ENCODE assay signal across 17 mouse cellular contexts in genomic region chr1:155427126-155427865, GRCm38 (mm10). TPM values are rescaled to one million over a fixed set of nuclear protein-coding genes. Genes with fewer than 3 reads are reported as not detected.
DNase-seq lines count a peak whose midpoint lies in the region; ATAC-seq and TF ChIP-seq lines count a peak whose summit lies in the region.
"Had no signal": no experiment of that assay in that cellular context is flagged by ENCODE, and none has a peak within 500 bp of the region (broad histone marks: within the 10 kb centered on the region; RNA-seq: fewer than 3 reads in every experiment).

No protein-coding gene starts in this region.

- peak; percentile 32 for DNase-seq in neural tube, embryonic 11.5 days (ENCODE audit: low spot score)
- no peak for DNase-seq in neural tube, embryonic 10.5 days (ENCODE audit: extremely low spot score, low spot score)
- peak; percentile 57 for DNase-seq in hindbrain, embryonic 11.5 days (ENCODE audit: low spot score)
- DNase-seq in midbrain, embryonic 14.5 days, result peak; percentile 66
- DNase-seq in adrenal gland, postnatal 10 days, result no peak
- DNase-seq in thymus, postnatal 36 days, result no peak
- no peak for DNase-seq in heart, adult 8-10 months (ENCODE audit: low spot score)
- no peak for DNase-seq in stomach, postnatal 0 days (ENCODE audit: low spot score)
- DNase-seq: B cell, adult 2 months; cerebellum, adult 11-12 months; lung, postnatal 36 days; thymus, adult 2 months had no signal

- 56% methylated on average over 6 of the region's 6 CpGs for WGBS in neural tube, embryonic 11.5 days
- 44% methylated on average over 6 of the region's 6 CpGs for WGBS in hindbrain, embryonic 11.5 days
- WGBS in midbrain, embryonic 14.5 days, result 23% methylated on average over 6 of the region's 6 CpGs
- 69% methylated on average over 6 of the region's 6 CpGs for WGBS in stomach, postnatal 0 days

- H3K4me3 ChIP-seq in neural tube, embryonic 11.5 days (ENCODE audit: low read depth, low read length), result no peak overlapping the region
- H3K4me3 ChIP-seq in hindbrain, embryonic 11.5 days (ENCODE audit: low read depth, low read length), result no peak overlapping the region
- H3K4me3 ChIP-seq in midbrain, embryonic 14.5 days (replicated peaks; ENCODE audit: low read depth, low read length), result no peak overlapping the region
- no peak overlapping the region for H3K4me3 ChIP-seq in stomach, postnatal 0 days (ENCODE audit: low read depth, low read length)
- H3K4me3 ChIP-seq: embryonic facial prominence, embryonic 15.5 days; heart, embryonic 13.5 days; kidney, embryonic 15.5 days; limb, embryonic 10.5 days; myocyte had no signal

- no peaks in the 10 kb centered on the region for H3K9me3 ChIP-seq in neural tube, embryonic 11.5 days (ENCODE audit: control insufficient read depth, low read length)
- no peaks in the 10 kb centered on the region for H3K9me3 ChIP-seq in hindbrain, embryonic 11.5 days (ENCODE audit: control insufficient read depth, low read length)
- H3K9me3 ChIP-seq in midbrain, embryonic 14.5 days (ENCODE audit: control insufficient read depth, low read length), result no peaks in the 10 kb centered on the region
- no peaks in the 10 kb centered on the region for H3K9me3 ChIP-seq in stomach, postnatal 0 days (ENCODE audit: control insufficient read depth, low read length)
- H3K9me3 ChIP-seq: embryonic facial prominence, embryonic 15.5 days; heart, embryonic 13.5 days; kidney, embryonic 15.5 days; limb, embryonic 10.5 days had no signal

- no peak overlapping the region for H3K4me2 ChIP-seq in neural tube, embryonic 11.5 days (ENCODE audit: low read depth)
- no peak overlapping the region for H3K4me2 ChIP-seq in hindbrain, embryonic 11.5 days (replicated peaks; ENCODE audit: low read depth, low read length)
- no peak overlapping the region for H3K4me2 ChIP-seq in midbrain, embryonic 14.5 days (ENCODE audit: low read length)
- H3K4me2 ChIP-seq in stomach, postnatal 0 days (replicated peaks; ENCODE audit: low read depth), result no peak overlapping the region
- H3K4me2 ChIP-seq: embryonic facial prominence, embryonic 15.5 days; heart, embryonic 13.5 days; kidney, embryonic 15.5 days had no signal

- ATAC-seq in neural tube, embryonic 11.5 days (ENCODE audit: insufficient read depth, low FRiP score, low TSS enrichment), result peak; percentile 76; the same call in 1 of the 2 replicates
- ATAC-seq in hindbrain, embryonic 11.5 days (ENCODE audit: low FRiP score), result peak; percentile 87
- ATAC-seq in midbrain, embryonic 14.5 days (ENCODE audit: low FRiP score, low TSS enrichment), result peak; percentile 57; the same call in 1 of the 2 replicates
- no peak for ATAC-seq in stomach, postnatal 0 days (ENCODE audit: low FRiP score, low TSS enrichment)

- no peaks in the 10 kb centered on the region for H3K27me3 ChIP-seq in neural tube, embryonic 11.5 days (ENCODE audit: control insufficient read depth, insufficient read depth, low read length)
- no peaks in the 10 kb centered on the region for H3K27me3 ChIP-seq in hindbrain, embryonic 11.5 days (ENCODE audit: control insufficient read depth, insufficient read depth, low read length)
- H3K27me3 ChIP-seq in midbrain, embryonic 14.5 days (ENCODE audit: control insufficient read depth, insufficient read depth, low read length), result no peaks in the 10 kb centered on the region
- H3K27me3 ChIP-seq in stomach, postnatal 0 days (ENCODE audit: control insufficient read depth, insufficient read depth, low read length), result no peaks in the 10 kb centered on the region
- H3K27me3 ChIP-seq: embryonic facial prominence, embryonic 15.5 days; heart, embryonic 13.5 days; kidney, embryonic 15.5 days had no signal

- H3K36me3 ChIP-seq in neural tube, embryonic 11.5 days (ENCODE audit: control insufficient read depth, insufficient read depth, low read length), result no peaks in the 10 kb centered on the region
- H3K36me3 ChIP-seq in hindbrain, embryonic 11.5 days (ENCODE audit: control insufficient read depth, insufficient read depth, low read length), result no peaks in the 10 kb centered on the region
- H3K36me3 ChIP-seq in midbrain, embryonic 14.5 days (ENCODE audit: control insufficient read depth, insufficient read depth, low read length), result no peaks in the 10 kb centered on the region
- no peaks in the 10 kb centered on the region for H3K36me3 ChIP-seq in stomach, postnatal 0 days (ENCODE audit: control insufficient read depth, insufficient read depth, low read length)
- H3K36me3 ChIP-seq: embryonic facial prominence, embryonic 15.5 days; heart, embryonic 13.5 days; kidney, embryonic 15.5 days; limb, embryonic 10.5 days had no signal

- no peak for TF ChIP-seq EP300 in stomach, postnatal 0 days (optimal IDR thresholded peaks at IDR 0.05)

- no peak overlapping the region for H3K27ac ChIP-seq in neural tube, embryonic 11.5 days (ENCODE audit: low read depth, low read length)
- H3K27ac ChIP-seq in hindbrain, embryonic 11.5 days (ENCODE audit: low read depth, low read length), result no peak overlapping the region
- H3K27ac ChIP-seq in midbrain, embryonic 14.5 days (replicated peaks; ENCODE audit: low read depth, low read length), result no peak overlapping the region
- H3K27ac ChIP-seq in stomach, postnatal 0 days (replicated peaks), result no peak overlapping the region
- H3K27ac ChIP-seq: embryonic facial prominence, embryonic 15.5 days; heart, embryonic 13.5 days; kidney, embryonic 15.5 days; limb, embryonic 10.5 days had no signal

- H3K9ac ChIP-seq in neural tube, embryonic 11.5 days (ENCODE audit: low read length), result no peak overlapping the region
- no peak overlapping the region for H3K9ac ChIP-seq in hindbrain, embryonic 11.5 days (ENCODE audit: low read depth, low read length)
- no peak overlapping the region for H3K9ac ChIP-seq in midbrain, embryonic 14.5 days (replicated peaks; ENCODE audit: low read length)
- no peak overlapping the region for H3K9ac ChIP-seq in stomach, postnatal 0 days (ENCODE audit: low read length)
- H3K9ac ChIP-seq: embryonic facial prominence, embryonic 15.5 days; heart, embryonic 13.5 days; kidney, embryonic 15.5 days had no signal

- H3K4me1 ChIP-seq in neural tube, embryonic 11.5 days (ENCODE audit: control insufficient read depth, insufficient read depth, low read length), result no peaks in the 10 kb centered on the region; the same call in 1 of the 2 replicates
- no peaks in the 10 kb centered on the region for H3K4me1 ChIP-seq in hindbrain, embryonic 11.5 days (replicated peaks; ENCODE audit: control insufficient read depth, insufficient read depth, low read length)
- H3K4me1 ChIP-seq in midbrain, embryonic 14.5 days (ENCODE audit: control insufficient read depth, insufficient read depth, low read length), result peaks cover 14% of the 10 kb centered on the region
- no peaks in the 10 kb centered on the region for H3K4me1 ChIP-seq in stomach, postnatal 0 days (replicated peaks; ENCODE audit: control insufficient read depth, insufficient read depth)
- H3K4me1 ChIP-seq: embryonic facial prominence, embryonic 15.5 days; kidney, embryonic 15.5 days; limb, embryonic 10.5 days had no signal

- no peak for TF ChIP-seq CTCF in stomach, postnatal 0 days (IDR thresholded peaks at IDR 0.05; ENCODE audit: low read depth)

RNA-seq across cellular contexts. Expression of gene Xpr1, which starts 10.1 kb away (rescaled TPM):
- polyA plus RNA-seq in neural tube, embryonic 11.5 days (2014; fragmentation: Nextera tagmentation; extraction: Ambion mirVana), result 15.0 TPM in 2 replicates
- polyA plus RNA-seq in hindbrain, embryonic 11.5 days (2014; fragmentation: Nextera tagmentation; extraction: Ambion mirVana), result 15.2 and 29.3 TPM in 2 replicates
- polyA plus RNA-seq in midbrain, embryonic 14.5 days (2014; fragmentation: Nextera tagmentation; extraction: Ambion mirVana), result 61.3 and 83.0 TPM in 2 replicates
- 10 to 100 TPM; 35.6 to 41.5 TPM for total RNA-seq in adrenal gland, postnatal 10 days (2021)
- 10 to 100 TPM; 32.9 to 35.5 (median 34.1) TPM for total RNA-seq in heart, adult 8-10 months (2022)
- polyA plus RNA-seq in stomach, postnatal 0 days (2015; fragmentation: Nextera tagmentation; extraction: Ambion mirVana), result 2.9 TPM in 2 replicates

Comparison
In these comparisons a context has a peak if more than half of its experiments do, and no peak if none do; other contexts are left out.
1. DNase-seq: peak in neural tube, embryonic 11.5 days (single experiment), hindbrain, embryonic 11.5 days (single experiment) and midbrain, embryonic 14.5 days (single experiment); none in neural tube, embryonic 10.5 days (single experiment), adrenal gland, postnatal 10 days (single experiment), thymus, postnatal 36 days (0 of 2), heart, adult 8-10 months (single experiment) and stomach, postnatal 0 days (single experiment).